Mouse (Mus musculus): ENCODE data around the gene Six6. TPM values are rescaled to one million over a fixed set of nuclear protein-coding genes. Genes with fewer than 3 reads are reported as not detected.
A peak's percentile ranks its signal among the peaks of the same experiment; 100 is the strongest.

Gene Six6
- polyA plus RNA-seq, 1 experiment from 2014 or later = not detected

GRCm38 (mm10) chr12:72940822-72941397, 1.2 kb downstream of the Six6 start:
- H3K27ac ChIP-seq (replicated peaks; ENCODE audit: low read depth, low read length) = no peak overlapping the region
- H3K4me3 ChIP-seq (replicated peaks; ENCODE audit: low read depth, low read length) = no peak overlapping the region
- 0 out of 2 replicates have a peak, but pooled peaks cover 5% of the 10 kb centered on the region for H3K4me1 ChIP-seq (ENCODE audit: control insufficient read depth, insufficient read depth, low read length)
- H3K4me2 ChIP-seq (ENCODE audit: low read length) = no peak overlapping the region
- peak; percentile 40 for DNase-seq
- H3K36me3 ChIP-seq (ENCODE audit: control insufficient read depth, insufficient read depth, low read length) = no peaks in the 10 kb centered on the region
- peaks cover 96% of the 10 kb centered on the region for H3K27me3 ChIP-seq (ENCODE audit: control insufficient read depth, insufficient read depth, low read length)
- ATAC-seq (ENCODE audit: low FRiP score, low TSS enrichment) = no peak
- no peak overlapping the region for H3K9ac ChIP-seq (replicated peaks; ENCODE audit: low read length)
- 1% methylated on average over 11 of the region's 11 CpGs for WGBS
- no peaks in the 10 kb centered on the region for H3K9me3 ChIP-seq (ENCODE audit: control insufficient read depth, low read length)

- Histone ChIP-seq H3K4me2 (ENCODE audit: low read length) (no peak overlapping the region), H3K27me3 (ENCODE audit: control insufficient read depth, insufficient read depth, low read length) (peaks cover 97% of the 10 kb centered on the region), H3K4me1 (ENCODE audit: control insufficient read depth, insufficient read depth, low read length) (0 out of 2 replicates have a peak, but pooled peaks cover 5% of the 10 kb centered on the region), H3K27ac (replicated peaks; ENCODE audit: low read depth, low read length) (no peak overlapping the region), H3K9ac (replicated peaks; ENCODE audit: low read length) (no peak overlapping the region), H3K36me3 (ENCODE audit: control insufficient read depth, insufficient read depth, low read length) (no peaks in the 10 kb centered on the region), H3K9me3 (ENCODE audit: control insufficient read depth, low read length) (no peaks in the 10 kb centered on the region), H3K4me3 (replicated peaks; ENCODE audit: low read depth, low read length) (no peak overlapping the region)
- WGBS = under 1% methylated on average over 32 of the region's 32 CpGs
- ATAC-seq (ENCODE audit: low FRiP score, low TSS enrichment) (no peak), DNase-seq (peak; percentile 50)
Observed at GRCm38 (mm10) chr12:72941398-72942051, 1.8 kb downstream of the Six6 start.

GRCm38 (mm10) chr12:72942171-72942570, 2.5 kb downstream of the Six6 start:
- ATAC-seq (ENCODE audit: low FRiP score, low TSS enrichment) (no peak), DNase-seq (peak; percentile 22)
- no peak overlapping the region for H3K27ac ChIP-seq (replicated peaks; ENCODE audit: low read depth, low read length)
- 0 out of 2 replicates have a peak, but pooled peaks cover 5% of the 10 kb centered on the region for H3K4me1 ChIP-seq (ENCODE audit: control insufficient read depth, insufficient read depth, low read length)
- no peaks in the 10 kb centered on the region for H3K9me3 ChIP-seq (ENCODE audit: control insufficient read depth, low read length)
- H3K9ac ChIP-seq (replicated peaks; ENCODE audit: low read length) = no peak overlapping the region
- no peaks in the 10 kb centered on the region for H3K36me3 ChIP-seq (ENCODE audit: control insufficient read depth, insufficient read depth, low read length)
- H3K4me3 ChIP-seq (replicated peaks; ENCODE audit: low read depth, low read length) = no peak overlapping the region
- 15% methylated on average over 6 of the region's 6 CpGs for WGBS
- H3K27me3 ChIP-seq (ENCODE audit: control insufficient read depth, insufficient read depth, low read length) = peaks cover 97% of the 10 kb centered on the region
- H3K4me2 ChIP-seq (ENCODE audit: low read length) = no peak overlapping the region

GRCm38 (mm10) chr12:72943574-72944110, 4.0 kb downstream of the Six6 start:
- Histone ChIP-seq H3K9me3 (ENCODE audit: control insufficient read depth, low read length) (no peaks in the 10 kb centered on the region), H3K4me2 (ENCODE audit: low read length) (no peak overlapping the region), H3K4me1 (ENCODE audit: control insufficient read depth, insufficient read depth, low read length) (0 out of 2 replicates have a peak, but pooled peaks cover 5% of the 10 kb centered on the region), H3K4me3 (replicated peaks; ENCODE audit: low read depth, low read length) (no peak overlapping the region), H3K9ac (replicated peaks; ENCODE audit: low read length) (no peak overlapping the region), H3K27ac (replicated peaks; ENCODE audit: low read depth, low read length) (no peak overlapping the region), H3K36me3 (ENCODE audit: control insufficient read depth, insufficient read depth, low read length) (no peaks in the 10 kb centered on the region), H3K27me3 (ENCODE audit: control insufficient read depth, insufficient read depth, low read length) (peaks cover 97% of the 10 kb centered on the region)
- DNase-seq (peak; percentile 37), ATAC-seq (ENCODE audit: low FRiP score, low TSS enrichment) (no peak)
- WGBS = 5% methylated on average over 2 of the region's 2 CpGs

- ATAC-seq (ENCODE audit: low FRiP score, low TSS enrichment) = no peak; the same call in 1 of the 2 replicates
- peaks cover 96% of the 10 kb centered on the region for H3K27me3 ChIP-seq (ENCODE audit: control insufficient read depth, insufficient read depth, low read length)
- peak overlapping the region; percentile 22 for H3K4me3 ChIP-seq (replicated peaks; ENCODE audit: low read depth, low read length)
- WGBS = under 1% methylated on average over 24 of the region's 24 CpGs
- DNase-seq = peak; percentile 45
- no peak overlapping the region for H3K27ac ChIP-seq (replicated peaks; ENCODE audit: low read depth, low read length)
- H3K9ac ChIP-seq (replicated peaks; ENCODE audit: low read length) = no peak overlapping the region
- H3K4me2 ChIP-seq (ENCODE audit: low read length) = peak overlapping the region; percentile 48
- 0 out of 2 replicates have a peak, but pooled peaks cover 5% of the 10 kb centered on the region for H3K4me1 ChIP-seq (ENCODE audit: control insufficient read depth, insufficient read depth, low read length)
- no peaks in the 10 kb centered on the region for H3K36me3 ChIP-seq (ENCODE audit: control insufficient read depth, insufficient read depth, low read length)
- no peaks in the 10 kb centered on the region for H3K9me3 ChIP-seq (ENCODE audit: control insufficient read depth, low read length)
Observed at GRCm38 (mm10) chr12:72944411-72945225, 4.9 kb downstream of the Six6 start.

GRCm38 (mm10) chr12:72945301-72946063, 5.8 kb downstream of the Six6 start:
- Histone ChIP-seq H3K9ac (replicated peaks; ENCODE audit: low read length) (no peak overlapping the region), H3K27me3 (ENCODE audit: control insufficient read depth, insufficient read depth, low read length) (peaks cover 96% of the 10 kb centered on the region), H3K36me3 (ENCODE audit: control insufficient read depth, insufficient read depth, low read length) (no peaks in the 10 kb centered on the region), H3K27ac (replicated peaks; ENCODE audit: low read depth, low read length) (no peak overlapping the region), H3K9me3 (ENCODE audit: control insufficient read depth, low read length) (no peaks in the 10 kb centered on the region), H3K4me3 (replicated peaks; ENCODE audit: low read depth, low read length) (peak overlapping the region; percentile 22), H3K4me2 (ENCODE audit: low read length) (peak overlapping the region; percentile 48), H3K4me1 (ENCODE audit: control insufficient read depth, insufficient read depth, low read length) (0 out of 2 replicates have a peak, but pooled peaks cover 5% of the 10 kb centered on the region)
- peak; percentile 69 for DNase-seq
- under 1% methylated on average over 83 of the region's 89 CpGs for WGBS
- ATAC-seq (ENCODE audit: low FRiP score, low TSS enrichment) = peak; percentile 76; the same call in 1 of the 2 replicates

- Histone ChIP-seq H3K4me3 (replicated peaks; ENCODE audit: low read depth, low read length) (peak overlapping the region; percentile 22; the same call in 1 of the 2 replicates), H3K36me3 (ENCODE audit: control insufficient read depth, insufficient read depth, low read length) (no peaks in the 10 kb centered on the region), H3K9me3 (ENCODE audit: control insufficient read depth, low read length) (no peaks in the 10 kb centered on the region), H3K27me3 (ENCODE audit: control insufficient read depth, insufficient read depth, low read length) (peaks cover 94% of the 10 kb centered on the region), H3K4me2 (ENCODE audit: low read length) (peak overlapping the region; percentile 48; the same call in 1 of the 2 replicates), H3K27ac (replicated peaks; ENCODE audit: low read depth, low read length) (no peak overlapping the region), H3K4me1 (ENCODE audit: control insufficient read depth, insufficient read depth, low read length) (0 out of 2 replicates have a peak, but pooled peaks cover 5% of the 10 kb centered on the region), H3K9ac (replicated peaks; ENCODE audit: low read length) (no peak overlapping the region)
- WGBS = 1% methylated on average over 8 of the region's 8 CpGs
- ATAC-seq (ENCODE audit: low FRiP score, low TSS enrichment) = no peak
- peak; percentile 41 for DNase-seq
Observed at GRCm38 (mm10) chr12:72946064-72946395, 6.3 kb downstream of the Six6 start.

GRCm38 (mm10) chr12:72946805-72947204, 7.1 kb downstream of the Six6 start:
- Histone ChIP-seq H3K27ac (replicated peaks; ENCODE audit: low read depth, low read length) (no peak overlapping the region), H3K27me3 (ENCODE audit: control insufficient read depth, insufficient read depth, low read length) (peaks cover 93% of the 10 kb centered on the region), H3K9me3 (ENCODE audit: control insufficient read depth, low read length) (no peaks in the 10 kb centered on the region), H3K4me2 (ENCODE audit: low read length) (no peak overlapping the region), H3K4me3 (replicated peaks; ENCODE audit: low read depth, low read length) (no peak overlapping the region), H3K9ac (replicated peaks; ENCODE audit: low read length) (no peak overlapping the region), H3K36me3 (ENCODE audit: control insufficient read depth, insufficient read depth, low read length) (no peaks in the 10 kb centered on the region), H3K4me1 (ENCODE audit: control insufficient read depth, insufficient read depth, low read length) (0 out of 2 replicates have a peak, but pooled peaks cover 5% of the 10 kb centered on the region)
- DNase-seq = peak; percentile 23
- no peak for ATAC-seq (ENCODE audit: low FRiP score, low TSS enrichment)

All from midbrain, embryonic 14.5 days (tissue).